Mouse (Mus musculus): ENCODE results near the gene Skiv2l.

Skiv2l gene

DNA sequence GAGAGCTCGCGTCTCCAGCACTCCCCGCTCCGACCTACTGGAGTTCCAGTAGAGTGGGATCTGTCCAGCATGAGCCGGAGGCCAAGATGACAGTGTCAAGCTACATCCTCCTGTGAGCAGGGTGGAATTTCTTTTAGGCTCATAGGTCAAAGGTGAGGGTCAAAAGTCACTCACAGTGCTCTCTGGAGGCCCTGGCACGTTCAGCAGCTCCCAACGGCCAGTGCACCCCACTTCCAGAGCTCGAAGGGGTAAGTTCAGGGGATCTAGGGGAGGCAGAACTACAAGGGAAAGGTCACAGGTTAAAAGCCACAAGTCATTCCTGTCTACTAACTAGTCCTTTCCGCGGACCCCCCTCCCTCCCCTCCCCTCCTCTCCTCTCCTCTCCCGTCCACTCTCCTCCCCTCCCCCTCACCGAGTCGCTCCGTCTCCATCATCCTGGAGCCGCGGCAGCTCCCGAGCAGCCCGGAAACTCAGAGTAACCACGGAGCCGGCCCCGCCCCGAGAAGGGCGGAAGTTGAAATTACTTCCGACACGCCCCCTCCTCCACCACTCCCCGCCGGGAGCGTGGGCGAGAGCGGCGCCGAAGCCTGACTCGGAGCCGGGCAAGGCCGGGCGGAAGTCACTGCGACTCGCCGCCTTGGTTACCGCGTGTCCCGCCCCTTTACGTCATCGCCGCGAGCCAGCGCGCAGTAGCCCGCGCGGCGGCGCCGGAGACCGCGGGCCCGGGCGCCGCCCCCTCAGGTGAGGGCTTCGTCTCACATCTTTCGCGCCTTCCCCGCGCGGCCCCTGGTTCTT lies at the start of gene Skiv2l, which contains the start of gene Nelfe:
Gene Skiv2l, minus strand, starts transcription at position 489 of the 795 bp plus-strand sequence.
Gene Nelfe, plus strand, starts transcription at position 670 of the 795 bp plus-strand sequence.
- DNase-seq (ENCODE audit: low read depth, low spot score) = peak; percentile 93

DNA sequence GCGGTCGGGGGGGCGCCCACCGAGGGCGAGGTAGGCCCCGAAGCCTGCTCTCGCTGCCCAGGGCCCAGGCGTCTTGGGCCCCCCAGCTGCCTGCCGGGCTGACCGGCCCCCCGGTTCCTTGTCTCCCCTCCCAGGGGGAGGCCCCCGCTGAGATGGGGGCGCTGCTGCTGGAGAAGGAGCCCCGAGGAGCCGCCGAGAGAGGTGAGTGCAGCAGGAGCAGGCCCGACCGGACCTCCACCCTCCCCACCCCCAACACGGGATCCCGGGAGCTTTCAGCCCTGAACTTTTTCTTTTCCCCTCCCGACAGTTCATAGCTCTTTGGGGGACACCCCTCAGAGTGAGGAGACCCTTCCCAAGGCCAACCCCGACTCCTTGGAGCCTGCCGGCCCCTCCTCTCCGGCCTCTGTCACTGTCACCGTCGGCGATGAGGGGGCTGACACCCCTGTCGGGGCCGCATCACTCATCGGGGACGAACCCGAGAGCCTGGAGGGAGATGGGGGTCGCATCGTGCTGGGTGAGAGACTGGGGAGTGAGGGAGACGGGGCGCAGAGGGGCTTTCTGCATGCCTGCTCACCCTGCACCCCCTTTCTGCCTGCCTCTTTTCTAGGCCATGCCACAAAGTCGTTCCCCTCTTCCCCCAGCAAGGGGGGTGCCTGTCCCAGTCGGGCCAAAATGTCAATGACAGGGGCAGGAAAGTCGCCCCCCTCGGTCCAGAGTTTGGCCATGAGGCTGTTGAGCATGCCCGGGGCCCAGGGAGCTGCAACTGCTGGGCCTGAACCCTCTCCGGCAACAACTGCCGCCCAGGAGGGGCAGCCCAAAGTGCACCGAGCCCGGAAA lies 49.3 kb upstream of the Skiv2l start:
- DNase-seq (ENCODE audit: low read depth, low spot score) = no peak

GRCm38 (mm10) chr17:34898706-34899052 lies 48.7 kb upstream of the Skiv2l start:
- no peak for DNase-seq (ENCODE audit: low read depth, low spot score)

- peak; percentile 53 for DNase-seq (ENCODE audit: low read depth, low spot score)
Observed at GRCm38 (mm10) chr17:34898160-34898586, 48.2 kb upstream of the Skiv2l start, which contains the start of the genes C2 and Ehmt2. Gene C2, minus strand, starts transcription at chr17:34898265. Gene Ehmt2, plus strand, starts transcription at chr17:34898469.

- no peak for DNase-seq (ENCODE audit: low read depth, low spot score)
Observed at GRCm38 (mm10) chr17:34897373-34898159, 47.6 kb upstream of the Skiv2l start.

- DNase-seq (ENCODE audit: low read depth, low spot score) = no peak
Observed at GRCm38 (mm10) chr17:34896366-34896765, 46.4 kb upstream of the Skiv2l start.

- DNase-seq (ENCODE audit: low read depth, low spot score) = no peak
Observed at GRCm38 (mm10) chr17:34895724-34896123, 45.7 kb upstream of the Skiv2l start.

GRCm38 (mm10) chr17:34894801-34895530 lies 45.0 kb upstream of the Skiv2l start:
- DNase-seq (ENCODE audit: low read depth, low spot score) = no peak

- DNase-seq (ENCODE audit: low read depth, low spot score) = peak; percentile 99
Observed at GRCm38 (mm10) chr17:34894074-34894597, 44.1 kb upstream of the Skiv2l start.

- no peak for DNase-seq (ENCODE audit: low read depth, low spot score)
Observed at GRCm38 (mm10) chr17:34893072-34893824, 43.2 kb upstream of the Skiv2l start.

- no peak for DNase-seq (ENCODE audit: low read depth, low spot score)
Observed at GRCm38 (mm10) chr17:34891377-34891776, 41.4 kb upstream of the Skiv2l start.

- DNase-seq (ENCODE audit: low read depth, low spot score) = no peak
Observed at GRCm38 (mm10) chr17:34890074-34890743, 40.2 kb upstream of the Skiv2l start.

GRCm38 (mm10) chr17:34887942-34888341 lies 37.9 kb upstream of the Skiv2l start:
- no peak for DNase-seq (ENCODE audit: low read depth, low spot score)

DNA sequence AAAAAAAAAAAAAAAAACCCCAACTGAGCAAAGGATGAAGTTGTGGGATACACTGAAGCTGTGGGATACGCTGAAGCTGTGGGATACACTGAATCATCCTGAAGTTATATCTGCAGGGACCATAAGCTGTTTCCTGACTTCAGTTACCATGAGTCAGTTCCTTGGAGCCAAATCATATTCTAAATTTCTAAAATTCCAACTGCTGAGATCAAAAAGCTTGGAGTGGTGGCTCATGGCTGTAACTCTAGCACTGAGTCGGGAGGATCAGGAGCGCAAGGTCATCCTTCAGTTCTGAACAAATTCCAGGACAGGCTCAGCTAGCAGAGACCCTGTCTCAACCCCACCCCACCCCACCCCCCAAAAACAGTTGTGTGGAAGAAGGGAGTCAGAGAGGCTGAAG lies 35.6 kb upstream of the Skiv2l start:
- DNase-seq (ENCODE audit: low read depth, low spot score) = no peak

DNA sequence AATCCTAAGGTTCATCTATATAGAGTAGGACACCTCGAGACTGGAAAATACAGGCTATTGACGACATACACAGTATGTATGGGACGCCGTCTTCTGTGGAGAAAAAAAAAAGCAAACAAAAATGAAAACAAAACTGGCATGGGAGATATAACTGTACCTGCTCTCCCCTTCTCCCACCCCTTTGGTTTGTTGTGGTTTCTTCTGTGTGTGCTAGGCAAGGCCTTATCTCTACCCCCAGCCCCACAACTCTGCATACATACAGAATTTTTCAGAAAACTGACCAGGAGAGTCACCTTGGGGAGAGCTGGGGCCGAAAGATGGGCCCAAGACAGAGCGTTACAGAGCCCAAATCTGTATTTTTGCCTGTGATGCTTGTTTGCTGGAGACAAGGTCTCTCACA lies 34.7 kb upstream of the Skiv2l start:
- DNase-seq (ENCODE audit: low read depth, low spot score) = no peak

- DNase-seq (ENCODE audit: low read depth, low spot score) = no peak
Observed at GRCm38 (mm10) chr17:34883332-34883731, 33.3 kb upstream of the Skiv2l start.

DNA sequence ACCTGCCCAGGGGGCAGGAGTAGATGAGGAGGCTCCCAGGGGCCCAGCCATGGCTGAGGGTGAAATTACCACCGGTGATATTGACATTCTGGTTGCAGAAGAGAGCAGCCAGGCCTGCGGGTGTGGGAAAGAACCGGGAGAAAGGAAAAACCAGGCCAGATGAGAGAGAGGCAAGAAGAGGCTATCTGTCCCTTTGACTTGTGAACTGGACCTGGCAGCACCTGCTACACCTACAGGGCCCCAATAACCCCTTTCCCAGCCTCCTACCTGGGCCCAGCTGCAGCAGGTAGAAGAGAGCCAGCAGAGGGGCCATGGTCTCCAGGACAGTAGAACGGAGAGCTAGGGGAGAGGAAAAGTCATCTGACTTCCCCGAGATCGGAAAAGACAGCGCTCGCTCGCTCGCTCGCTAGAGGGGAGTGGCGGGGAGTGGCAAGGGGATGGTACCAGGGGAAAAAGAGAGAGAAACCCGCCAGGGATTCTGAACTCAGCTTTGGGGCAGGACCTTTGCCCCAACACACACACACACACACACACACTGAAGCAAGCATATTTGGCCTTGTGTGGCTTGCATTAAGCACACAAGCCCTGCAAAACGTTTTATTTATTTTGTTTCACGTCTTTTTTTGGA lies 31.8 kb upstream of the Skiv2l start, which contains the start of gene Gm20547:
Gene Gm20547, minus strand, starts transcription at position 360 of the 628 bp plus-strand sequence.
- no peak for DNase-seq (ENCODE audit: low read depth, low spot score)

DNA sequence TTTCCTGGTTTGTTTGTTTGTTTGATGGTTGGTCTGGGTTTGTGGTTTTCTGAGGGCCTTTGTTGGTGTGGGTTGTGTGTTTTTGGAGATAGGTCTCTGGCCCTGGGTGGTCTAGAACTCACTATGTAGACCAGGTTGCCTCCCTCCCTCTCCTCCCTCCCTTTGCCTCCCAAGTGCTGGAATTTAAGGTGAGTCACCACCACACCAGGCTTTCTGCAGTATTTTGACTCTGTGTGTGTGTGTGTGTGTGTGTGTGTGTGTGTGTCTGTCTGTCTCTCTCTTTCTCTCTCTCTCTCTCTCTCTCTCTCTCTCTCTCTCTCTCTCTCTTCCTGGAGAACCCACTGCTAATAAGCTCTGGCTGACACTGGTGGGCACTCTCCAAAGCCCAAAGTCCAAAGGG lies 31.2 kb upstream of the Skiv2l start:
- no peak for DNase-seq (ENCODE audit: low read depth, low spot score)

GRCm38 (mm10) chr17:34879336-34879879 lies 29.4 kb upstream of the Skiv2l start, which contains the start of gene Zbtb12:
Gene Zbtb12, plus strand, starts transcription at chr17:34879483.
- no peak for DNase-seq (ENCODE audit: low read depth, low spot score)

All from retina, adult 2 months (tissue).